8 mouse cellular contexts compared by ENCODE assay signal in the genomic region with DNA sequence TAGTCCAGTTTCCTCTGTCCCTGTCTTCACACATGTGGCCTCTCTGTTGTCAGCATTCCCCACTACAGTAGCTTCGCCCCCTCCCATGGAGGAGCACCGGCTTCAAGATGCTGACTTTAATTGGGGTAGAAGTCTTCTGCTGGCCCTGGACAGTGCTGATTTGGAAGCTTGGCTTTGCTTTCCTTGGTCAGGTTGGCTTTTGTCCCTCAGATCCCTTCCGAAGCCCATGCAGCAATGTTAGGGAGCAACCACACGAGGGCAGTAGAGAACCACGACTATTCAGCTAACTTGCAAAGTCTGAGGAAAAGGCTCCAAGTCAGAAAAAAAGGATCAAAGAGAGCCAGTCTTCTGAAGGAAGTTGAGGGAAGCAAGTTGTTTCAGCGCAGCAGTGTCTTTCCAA. TPM values are rescaled to one million over a fixed set of nuclear protein-coding genes. Genes with fewer than 3 reads are reported as not detected.
A peak's percentile ranks its signal among the peaks of the same experiment; 100 is the strongest.
DNase-seq lines count a peak whose midpoint lies in the region; ATAC-seq and TF ChIP-seq lines count a peak whose summit lies in the region.

No protein-coding gene starts in this region.

- no peak for TF ChIP-seq POLR2A in cerebellum, adult 2 months (IDR thresholded peaks at IDR 0.05; ENCODE audit: borderline replicate concordance, insufficient read depth, low read length)

- no peaks in the 10 kb centered on the region for H3K9me3 ChIP-seq in forebrain, embryonic 10.5 days
- no peaks in the 10 kb centered on the region for H3K9me3 ChIP-seq in forebrain, embryonic 13.5 days (replicated peaks)
- H3K9me3 ChIP-seq in hindbrain, postnatal 0 days (ENCODE audit: low read length): no peaks in the 10 kb centered on the region

- H3K4me2 ChIP-seq in forebrain, embryonic 13.5 days: no peak overlapping the region
- H3K4me2 ChIP-seq in hindbrain, postnatal 0 days (ENCODE audit: low read depth, low read length): no peak overlapping the region

- H3K4me3 ChIP-seq in forebrain, embryonic 10.5 days: no peak overlapping the region
- no peak overlapping the region for H3K4me3 ChIP-seq in forebrain, embryonic 13.5 days
- no peak overlapping the region for H3K4me3 ChIP-seq in cerebellum, adult 2 months (replicated peaks; ENCODE audit: insufficient read depth, low read depth, low read length)
- no peak overlapping the region for H3K4me3 ChIP-seq in hindbrain, postnatal 0 days (ENCODE audit: low read length)

- peak; percentile 73 for DNase-seq in forebrain, embryonic 10.5 days (ENCODE audit: extremely low spot score, low spot score)
- peak; percentile 70 to 74 for DNase-seq in cerebellum, adult 2 months
- DNase-seq in frontal cortex, postnatal 36 days (ENCODE audit: low spot score in 2 of 2): peak; percentile 76
- DNase-seq in hindbrain, postnatal 0 days (ENCODE audit: low spot score): peak; percentile 90
- DNase-seq in layer of hippocampus, postnatal 36 days: peak; percentile 60 to 72
- peak; percentile 85 for DNase-seq in mesoderm, embryonic 11.5 days (ENCODE audit: low read depth, low spot score)
- peak; percentile 88 for DNase-seq in skeletal muscle tissue, adult 2 months (ENCODE audit: low read depth, low spot score)

- H3K36me3 ChIP-seq in forebrain, embryonic 10.5 days (replicated peaks): peaks cover 39% of the 10 kb centered on the region
- peaks cover 18% of the 10 kb centered on the region for H3K36me3 ChIP-seq in forebrain, embryonic 13.5 days (ENCODE audit: poor library complexity, severe bottlenecking)
- 0 out of 2 replicates have a peak, but pooled peaks cover 3% of the 10 kb centered on the region for H3K36me3 ChIP-seq in hindbrain, postnatal 0 days (ENCODE audit: insufficient read depth, low read length)

- peaks cover 3% of the 10 kb centered on the region; the same call in 1 of the 2 replicates for H3K4me1 ChIP-seq in forebrain, embryonic 10.5 days
- H3K4me1 ChIP-seq in forebrain, embryonic 13.5 days: no peaks in the 10 kb centered on the region
- no peaks in the 10 kb centered on the region for H3K4me1 ChIP-seq in cerebellum, adult 2 months (ENCODE audit: control insufficient read depth, insufficient read depth, low read length)
- H3K4me1 ChIP-seq in hindbrain, postnatal 0 days (ENCODE audit: insufficient read depth, low read length): no peaks in the 10 kb centered on the region

- no peaks in the 10 kb centered on the region for H3K27me3 ChIP-seq in forebrain, embryonic 10.5 days (ENCODE audit: poor library complexity, severe bottlenecking)
- no peaks in the 10 kb centered on the region for H3K27me3 ChIP-seq in forebrain, embryonic 13.5 days
- H3K27me3 ChIP-seq in cerebellum, adult 2 months (ENCODE audit: control insufficient read depth, insufficient read depth, low read length): no peaks in the 10 kb centered on the region
- H3K27me3 ChIP-seq in hindbrain, postnatal 0 days (ENCODE audit: insufficient read depth, low read length): no peaks in the 10 kb centered on the region

- 12% methylated on average over 6 of the region's 6 CpGs for WGBS in forebrain, embryonic 10.5 days
- WGBS in forebrain, embryonic 13.5 days: 13% methylated on average over 6 of the region's 6 CpGs
- WGBS in cerebellum, adult 2 months: 5% methylated on average over 6 of the region's 6 CpGs
- WGBS in hindbrain, postnatal 0 days: 9% methylated on average over 6 of the region's 6 CpGs

- H3K27ac ChIP-seq in forebrain, embryonic 10.5 days: no peak overlapping the region
- H3K27ac ChIP-seq in forebrain, embryonic 13.5 days: no peak overlapping the region
- no peak overlapping the region for H3K27ac ChIP-seq in cerebellum, adult 2 months (ENCODE audit: insufficient read depth, low read length)
- H3K27ac ChIP-seq in hindbrain, postnatal 0 days: no peak overlapping the region

- no peak overlapping the region for H3K9ac ChIP-seq in forebrain, embryonic 13.5 days
- no peak overlapping the region for H3K9ac ChIP-seq in hindbrain, postnatal 0 days (replicated peaks; ENCODE audit: low read length)

- no peak; the same call in 1 of the 2 replicates for ATAC-seq in forebrain, embryonic 13.5 days
- peak; percentile 49; the same call in 1 of the 2 replicates for ATAC-seq in hindbrain, postnatal 0 days

- TF ChIP-seq CTCF in cerebellum, adult 2 months (IDR thresholded peaks at IDR 0.05; ENCODE audit: borderline replicate concordance, insufficient read depth, low read depth, low read length): peak; percentile 90
- peak; percentile 97 for TF ChIP-seq CTCF in hindbrain, postnatal 0 days (IDR thresholded peaks at IDR 0.05; ENCODE audit: low read depth)

RNA-seq across cellular contexts. Expression of a gene that starts 33.2 kb away (rescaled TPM):
- 238 and 242 TPM in 2 replicates for polyA plus RNA-seq in forebrain, embryonic 10.5 days (2016; fragmentation: Nextera tagmentation; extraction: Ambion mirVana)
- 239 and 254 TPM in 2 replicates for polyA plus RNA-seq in forebrain, embryonic 13.5 days (2015; fragmentation: Nextera tagmentation; extraction: Ambion mirVana)
- polyA plus RNA-seq in cerebellum, adult 2 months (2012; rRNA removed): 80.4 and 81.9 TPM in 2 replicates
- total RNA-seq in hindbrain, postnatal 0 days (2014; rRNA removed): 76.8 and 82.5 TPM in 2 replicates
- polyA plus RNA-seq in hindbrain, postnatal 0 days (2015; fragmentation: Nextera tagmentation; extraction: Ambion mirVana): 293 and 315 TPM in 2 replicates
- 100 to 1,000 TPM; 101 to 104 TPM for total RNA-seq in layer of hippocampus, postnatal 36 days (2021)

RNA-seq across cellular contexts. Expression of a gene that starts 35.9 kb away (rescaled TPM):
- 25.1 and 25.5 TPM in 2 replicates for polyA plus RNA-seq in forebrain, embryonic 10.5 days (2016; fragmentation: Nextera tagmentation; extraction: Ambion mirVana)
- 28.2 and 32.4 TPM in 2 replicates for polyA plus RNA-seq in forebrain, embryonic 13.5 days (2015; fragmentation: Nextera tagmentation; extraction: Ambion mirVana)
- polyA plus RNA-seq in cerebellum, adult 2 months (2012; rRNA removed): 17.1 and 17.9 TPM in 2 replicates
- total RNA-seq in hindbrain, postnatal 0 days (2014; rRNA removed): 24.1 and 25.6 TPM in 2 replicates
- polyA plus RNA-seq in hindbrain, postnatal 0 days (2015; fragmentation: Nextera tagmentation; extraction: Ambion mirVana): 20.5 and 21.9 TPM in 2 replicates
- total RNA-seq in layer of hippocampus, postnatal 36 days (2021): 10 to 100 TPM; 17.7 to 19.5 TPM

RNA-seq across cellular contexts. Expression of a gene that starts 36.7 kb away (rescaled TPM):
- 29.0 and 29.2 TPM in 2 replicates for polyA plus RNA-seq in forebrain, embryonic 10.5 days (2016; fragmentation: Nextera tagmentation; extraction: Ambion mirVana)
- 33.8 and 34.4 TPM in 2 replicates for polyA plus RNA-seq in forebrain, embryonic 13.5 days (2015; fragmentation: Nextera tagmentation; extraction: Ambion mirVana)
- polyA plus RNA-seq in cerebellum, adult 2 months (2012; rRNA removed): 25.0 and 26.3 TPM in 2 replicates
- total RNA-seq in hindbrain, postnatal 0 days (2014; rRNA removed): 38.0 and 43.4 TPM in 2 replicates
- polyA plus RNA-seq in hindbrain, postnatal 0 days (2015; fragmentation: Nextera tagmentation; extraction: Ambion mirVana): 32.0 and 32.5 TPM in 2 replicates
- 10 to 100 TPM; 55.7 to 57.1 TPM for total RNA-seq in layer of hippocampus, postnatal 36 days (2021)
